15 mouse cellular contexts compared by ENCODE assay signal in the genomic region with DNA sequence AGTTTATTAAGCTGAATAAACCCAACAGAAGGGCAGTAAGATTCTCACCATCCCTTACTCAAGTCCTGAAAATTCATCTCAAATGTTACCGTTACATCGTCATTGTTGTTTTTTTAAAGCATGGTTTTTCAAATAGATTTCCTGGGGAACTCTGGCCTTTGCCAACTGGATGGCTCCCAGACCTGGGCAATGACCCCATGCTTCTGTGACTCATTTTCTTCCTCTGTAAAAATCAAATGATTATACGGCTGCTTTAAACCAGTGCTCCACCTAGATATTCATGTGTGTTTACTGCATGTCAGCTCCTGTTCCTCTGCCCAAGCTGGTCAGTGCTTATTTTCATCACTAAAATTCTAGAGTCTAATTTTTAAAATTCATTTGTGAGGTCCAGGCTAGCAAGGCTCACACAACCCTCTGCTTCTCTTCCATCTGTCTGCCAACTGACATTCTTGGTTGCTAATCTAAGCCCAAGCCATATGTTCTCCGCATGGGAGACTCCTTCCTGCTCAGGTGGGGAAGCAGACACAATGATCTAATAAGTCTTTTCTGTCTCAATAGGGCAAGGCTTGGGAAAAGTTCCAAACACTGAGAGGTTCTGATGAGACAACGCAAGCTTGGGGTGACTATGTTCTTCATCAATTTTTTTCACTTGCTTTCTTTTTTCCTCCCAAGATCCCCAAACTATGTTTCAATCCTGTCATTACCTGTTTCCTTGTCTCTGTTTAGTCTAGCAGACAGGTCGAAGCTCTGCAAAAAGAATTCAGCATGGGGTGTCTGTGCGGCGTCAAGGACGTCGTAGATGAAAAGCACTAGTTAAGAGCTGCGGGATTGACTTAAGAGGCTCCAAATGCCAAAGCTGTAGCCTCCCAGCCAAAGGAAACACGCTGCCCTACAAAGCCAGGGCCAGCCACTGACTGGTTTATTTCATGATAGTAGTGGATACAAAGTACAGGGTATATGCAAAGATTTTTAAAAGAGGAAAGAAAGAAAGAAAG.
DNase-seq lines count a peak whose midpoint lies in the region; ATAC-seq and TF ChIP-seq lines count a peak whose summit lies in the region.
"Had no signal": no experiment of that assay in that cellular context is flagged by ENCODE, and none has a peak within 500 bp of the region (broad histone marks: within the 10 kb centered on the region; RNA-seq: fewer than 3 reads in every experiment).

No protein-coding gene starts in this region.

- 67% methylated on average over 12 of the region's 12 CpGs for WGBS in hindbrain, postnatal 0 days
- 87% methylated on average over 12 of the region's 12 CpGs for WGBS in hindbrain, embryonic 13.5 days

- no peak overlapping the region for H3K4me2 ChIP-seq in hindbrain, postnatal 0 days (ENCODE audit: low read depth, low read length)
- H3K4me2 ChIP-seq in hindbrain, embryonic 13.5 days: no peak overlapping the region
- H3K4me2 ChIP-seq: intestine, embryonic 15.5 days; lung, embryonic 14.5 days had no signal

- peak; percentile 33 for DNase-seq in hindbrain, postnatal 0 days (ENCODE audit: low spot score)
- DNase-seq in NIH3T3 (ENCODE audit: low read depth): peak; percentile 49
- DNase-seq in cerebellum, adult 11 months: peak; percentile 32
- DNase-seq in cerebellum, postnatal 25 days: peak; percentile 70 to 78
- DNase-seq in lung, postnatal 10 days: no peak
- no peak for DNase-seq in lung, adult 18-20 months
- DNase-seq: gastrocnemius, postnatal 36 days; heart, postnatal 4 days; kidney, postnatal 10 days; lung, embryonic 14.5 days; thymus, adult 18-20 months had no signal

- H3K9ac ChIP-seq in hindbrain, postnatal 0 days (replicated peaks; ENCODE audit: low read length): no peak overlapping the region
- H3K9ac ChIP-seq in hindbrain, embryonic 13.5 days: no peak overlapping the region
- H3K9ac ChIP-seq: intestine, embryonic 15.5 days; lung, embryonic 14.5 days had no signal

- no peaks in the 10 kb centered on the region for H3K36me3 ChIP-seq in hindbrain, postnatal 0 days (ENCODE audit: insufficient read depth, low read length)
- no peaks in the 10 kb centered on the region for H3K36me3 ChIP-seq in hindbrain, embryonic 13.5 days
- H3K36me3 ChIP-seq: intestine, embryonic 15.5 days had no signal

- no peak for ATAC-seq in hindbrain, postnatal 0 days
- ATAC-seq in hindbrain, embryonic 13.5 days (ENCODE audit: low FRiP score): no peak
- ATAC-seq: intestine, embryonic 15.5 days; midbrain, embryonic 16.5 days; Patski had no signal

- H3K4me3 ChIP-seq in hindbrain, postnatal 0 days (ENCODE audit: low read length): no peak overlapping the region
- no peak overlapping the region for H3K4me3 ChIP-seq in hindbrain, embryonic 13.5 days
- H3K4me3 ChIP-seq: intestine, embryonic 15.5 days had no signal

- H3K9me3 ChIP-seq in hindbrain, postnatal 0 days (ENCODE audit: low read length): no peaks in the 10 kb centered on the region
- no peaks in the 10 kb centered on the region for H3K9me3 ChIP-seq in hindbrain, embryonic 13.5 days
- H3K9me3 ChIP-seq: intestine, embryonic 15.5 days had no signal

- no peak overlapping the region for H3K27ac ChIP-seq in hindbrain, postnatal 0 days
- no peak overlapping the region for H3K27ac ChIP-seq in hindbrain, embryonic 13.5 days
- H3K27ac ChIP-seq: intestine, embryonic 15.5 days had no signal

- TF ChIP-seq CTCF in hindbrain, postnatal 0 days (IDR thresholded peaks at IDR 0.05; ENCODE audit: low read depth): no peak

- no peaks in the 10 kb centered on the region for H3K27me3 ChIP-seq in hindbrain, postnatal 0 days (ENCODE audit: insufficient read depth, low read length)
- H3K27me3 ChIP-seq in hindbrain, embryonic 13.5 days: no peaks in the 10 kb centered on the region
- H3K27me3 ChIP-seq: intestine, embryonic 15.5 days; Patski had no signal

- no peaks in the 10 kb centered on the region for H3K4me1 ChIP-seq in hindbrain, postnatal 0 days (ENCODE audit: insufficient read depth, low read length)
- H3K4me1 ChIP-seq in hindbrain, embryonic 13.5 days (replicated peaks): no peaks in the 10 kb centered on the region
- H3K4me1 ChIP-seq: intestine, embryonic 15.5 days had no signal

Comparison
In these comparisons a context has a peak if more than half of its experiments do, and no peak if none do; other contexts are left out.
1. DNase-seq: peak in hindbrain, postnatal 0 days (single experiment), NIH3T3 (single experiment), cerebellum, adult 11 months (single experiment) and cerebellum, postnatal 25 days (2 of 2); none in lung, postnatal 10 days (single experiment) and lung, adult 18-20 months (0 of 2).